Mouse (Mus musculus) embryonic facial prominence, embryonic 10.5 days (tissue): ENCODE measurements around the gene Txlna. TPM values are rescaled to one million over a fixed set of nuclear protein-coding genes. Genes with fewer than 3 reads are reported as not detected.

Experiments
- DNase-seq: peaks from one replicate; pipeline ENCODE4 v3.0.0-alpha.2; 2017; ENCODE audit warnings: low spot score
- H3K27ac ChIP-seq: fragments of 300-500 bp; sonication (generic); replicated peaks from 2 replicates; pipeline ENCODE4 v1.5.1; 2016; ENCODE audit warnings: mild to moderate bottlenecking
- H3K27me3 ChIP-seq: fragments of 300-500 bp; sonication (generic); replicated peaks from 2 replicates; pipeline ENCODE4 v1.6.1; 2016; ENCODE audit warnings: low read depth, mild to moderate bottlenecking; ENCODE audit not compliant: poor library complexity, severe bottlenecking
- H3K36me3 ChIP-seq: fragments of 300-500 bp; sonication (generic); replicated peaks from 2 replicates; pipeline ENCODE4 v1.6.1; 2016; ENCODE audit warnings: mild to moderate bottlenecking, moderate library complexity
- H3K4me1 ChIP-seq: fragments of 300-500 bp; sonication (generic); 2 replicates; pipeline ENCODE4 v1.6.1; 2016
- H3K4me3 ChIP-seq: fragments of 300-500 bp; sonication (generic); 2 replicates; pipeline ENCODE4 v1.5.1; 2016; ENCODE audit warnings: mild to moderate bottlenecking, moderate library complexity
- H3K9me3 ChIP-seq: fragments of 300-500 bp; sonication (generic); 2 replicates; pipeline ENCODE4 v1.6.1; 2016; ENCODE audit warnings: mild to moderate bottlenecking
- WGBS: fragments of 180-500 bp; shearing (Covaris S2); methylation state at CpG from one replicate; pipeline ENCODE4 v1.1.7; 2016; 5-methylcytosine and 5-hydroxymethylcytosine counted together
- polyA plus RNA-seq: library from polyadenylated mRNA; unstranded; fragments of >200 nt; fragmentation: Nextera tagmentation; extraction: Ambion mirVana; gene quantifications from 2 replicates; pipeline ENCODE4 v1.2.1, GENCODE M21; 2016

Txlna gene
- polyA plus RNA-seq, 1 experiment from 2014 or later = 117 TPM

DNA sequence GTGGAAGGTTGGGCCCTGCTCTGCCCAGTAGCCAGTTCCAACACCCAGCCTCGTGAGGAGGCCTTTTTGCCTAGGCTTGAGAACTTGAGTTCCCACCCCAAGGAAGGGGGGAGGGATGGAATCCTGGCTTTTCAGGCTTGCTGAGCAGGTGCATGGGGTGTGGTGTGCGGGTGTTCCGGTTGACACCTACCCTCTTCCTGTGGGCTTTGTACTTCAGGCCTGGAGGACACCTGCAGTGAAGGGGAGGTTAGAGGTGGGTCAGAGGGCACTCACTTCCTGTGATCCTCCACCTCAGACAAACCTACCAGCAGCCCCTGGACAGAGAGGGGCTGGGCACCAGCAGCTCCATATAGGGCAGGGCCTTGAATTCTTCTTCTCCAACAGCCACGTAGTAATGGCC, 30.8 kb downstream of the Txlna start:
- no peak overlapping the region for H3K27ac ChIP-seq
- WGBS = 82% methylated on average over 4 of the region's 4 CpGs

DNA sequence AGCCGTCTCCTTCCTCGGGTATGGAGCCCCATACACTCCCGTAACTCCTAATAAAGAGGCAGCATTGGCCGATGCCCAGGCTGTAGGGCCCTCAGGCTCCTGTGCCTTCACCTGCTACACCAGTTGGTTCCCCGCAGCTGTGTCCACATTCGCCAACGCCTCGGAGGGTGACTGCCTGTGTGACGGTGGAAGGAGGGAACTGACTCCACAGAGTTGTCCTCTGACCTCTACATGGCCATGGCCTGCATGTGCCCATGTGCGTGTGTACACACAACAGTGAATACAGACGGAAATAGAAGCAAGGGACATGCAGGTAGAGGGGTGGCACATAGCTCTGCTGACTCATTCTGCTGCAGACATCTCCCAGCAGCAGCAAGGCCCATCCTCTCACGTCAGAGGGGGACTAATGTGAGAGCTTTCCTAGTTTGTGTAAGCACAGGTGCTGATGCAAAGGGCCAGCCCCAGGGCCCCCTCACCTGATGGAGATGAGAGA, 31.7 kb downstream of the Txlna start:
- Histone ChIP-seq H3K36me3 (peaks cover 63% of the 10 kb centered on the region), H3K4me3 (no peak overlapping the region), H3K27ac (no peak overlapping the region), H3K27me3 (no peaks in the 10 kb centered on the region), H3K4me1 (peaks cover 9% of the 10 kb centered on the region), H3K9me3 (no peaks in the 10 kb centered on the region)
- no peak for DNase-seq
- 84% methylated on average over 12 of the region's 12 CpGs for WGBS

More for the DNA sequence above, 30.8 kb downstream of the Txlna start:
- H3K4me1 ChIP-seq = peaks cover 9% of the 10 kb centered on the region
- H3K36me3 ChIP-seq = peaks cover 58% of the 10 kb centered on the region
- H3K4me3 ChIP-seq = no peak overlapping the region
- no peaks in the 10 kb centered on the region for H3K9me3 ChIP-seq
- no peaks in the 10 kb centered on the region for H3K27me3 ChIP-seq
- DNase-seq = no peak

DNA sequence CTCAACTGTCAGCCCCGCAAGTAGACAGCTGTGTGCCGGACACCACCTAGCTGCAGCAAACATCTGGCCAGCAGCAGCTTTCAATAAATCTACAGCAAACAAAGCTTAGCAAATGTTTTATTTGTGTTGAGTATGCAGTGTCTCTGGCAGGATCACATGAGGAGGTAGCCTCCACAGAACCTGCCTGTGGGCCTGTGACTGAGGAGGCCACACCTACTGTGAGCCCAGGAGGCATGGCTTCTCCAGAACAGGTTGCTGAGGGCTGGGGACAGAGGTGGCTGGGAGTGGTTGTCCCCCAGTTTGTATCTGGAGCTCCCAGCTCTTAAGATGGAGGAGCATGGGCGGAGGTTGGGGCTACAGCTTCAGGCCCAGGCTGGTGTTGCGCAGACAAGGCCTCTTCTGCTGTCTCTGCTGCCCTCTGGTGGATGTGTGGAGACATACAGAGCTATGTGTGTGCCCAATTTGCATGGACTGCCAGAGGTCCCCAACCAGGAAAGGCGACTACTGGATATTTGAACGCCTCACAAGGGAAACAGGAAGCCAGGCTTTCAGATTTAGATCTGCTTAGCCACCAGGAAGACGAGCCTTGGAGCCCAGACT, 32.3 kb downstream of the Txlna start:
- H3K9me3 ChIP-seq = no peaks in the 10 kb centered on the region
- DNase-seq = peak; percentile 84
- peaks cover 9% of the 10 kb centered on the region for H3K4me1 ChIP-seq
- no peaks in the 10 kb centered on the region for H3K27me3 ChIP-seq
- 42% methylated on average over 7 of the region's 7 CpGs for WGBS
- no peak overlapping the region for H3K4me3 ChIP-seq
- H3K36me3 ChIP-seq = peaks cover 70% of the 10 kb centered on the region
- H3K27ac ChIP-seq = no peak overlapping the region

DNA sequence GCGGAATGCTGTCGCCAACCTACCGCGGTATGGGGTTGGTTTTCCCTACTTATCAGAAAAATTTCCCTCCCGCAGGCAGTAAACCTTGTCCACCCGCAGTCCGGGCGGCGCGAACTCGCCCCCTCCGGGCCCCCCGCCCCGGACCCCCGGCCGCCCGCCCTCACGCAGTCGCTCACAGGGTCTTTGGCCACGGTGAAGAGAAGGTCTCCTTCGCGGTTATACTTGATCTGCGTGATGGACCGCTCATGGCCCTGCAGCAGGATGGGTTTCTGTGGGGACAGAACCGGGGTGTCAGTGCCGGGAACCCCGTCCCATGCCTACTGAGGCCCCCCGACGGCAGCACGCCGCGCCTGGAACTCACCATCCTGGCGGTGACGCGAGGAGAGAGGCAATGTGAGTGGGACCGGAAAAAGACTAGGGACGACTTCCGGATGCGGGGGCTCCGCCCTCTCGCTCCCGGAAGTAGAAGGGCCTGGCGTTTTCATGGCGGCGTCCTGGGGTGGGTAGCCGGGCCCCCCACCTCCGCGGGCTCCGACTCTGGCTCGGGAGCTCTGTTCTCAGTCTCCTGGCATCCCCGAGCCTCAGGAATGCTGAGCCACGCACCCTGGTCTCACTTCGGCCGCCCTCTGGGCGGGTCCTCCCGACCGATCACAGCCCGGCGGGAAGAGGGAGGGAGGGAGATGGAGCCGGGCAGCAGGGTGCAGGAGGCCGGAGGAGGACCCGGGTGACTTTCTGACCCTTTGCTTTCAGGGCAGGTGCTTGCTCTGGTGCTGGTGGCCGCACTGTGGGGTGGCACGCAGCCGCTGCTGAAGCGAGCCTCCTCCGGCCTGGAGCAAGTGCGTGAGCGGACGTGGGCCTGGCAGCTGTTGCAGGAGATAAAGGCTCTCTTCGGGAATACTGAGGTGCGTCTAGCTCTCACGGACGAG, 40.4 kb downstream of the Txlna start, which contains the start of the genes Eif3i and Tmem234:
Gene Eif3i (minus strand): TSS at position 416 of the 926 bp plus-strand sequence.
Gene Tmem234 (plus strand): TSS at position 436 of the 926 bp plus-strand sequence.
- under 1% methylated on average over 74 of the region's 74 CpGs for WGBS
- peaks cover 76% of the 10 kb centered on the region for H3K36me3 ChIP-seq
- H3K9me3 ChIP-seq = no peaks in the 10 kb centered on the region
- H3K27ac ChIP-seq = peak within 1 kb of the TSS; percentile 94
- peak within 1 kb of the TSS; percentile 99 for H3K4me3 ChIP-seq
- DNase-seq = peak; percentile 90
- H3K27me3 ChIP-seq = no peaks in the 10 kb centered on the region
- H3K4me1 ChIP-seq = peaks cover 30% of the 10 kb centered on the region

DNA sequence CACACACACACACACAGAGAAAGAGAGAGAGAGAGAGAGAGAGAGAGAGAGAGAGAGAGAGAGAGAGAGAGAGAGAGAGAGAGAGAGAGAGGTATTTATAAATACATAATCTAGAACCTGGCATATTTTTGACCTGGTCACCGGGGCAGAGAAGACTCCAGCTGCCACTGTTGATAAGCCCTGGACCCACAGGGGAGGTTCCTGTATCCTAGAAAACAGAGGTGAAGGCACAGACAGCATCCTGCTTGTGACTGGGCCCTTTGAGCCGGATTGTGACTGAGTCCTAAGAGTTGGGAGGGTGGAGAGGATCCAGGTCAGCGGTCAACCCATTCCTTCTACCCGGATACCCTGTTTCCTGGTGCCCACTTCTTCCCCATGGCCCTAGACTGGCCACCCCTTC, 52.0 kb downstream of the Txlna start:
- no peak for DNase-seq
- peaks cover 41% of the 10 kb centered on the region for H3K36me3 ChIP-seq
- H3K4me3 ChIP-seq = no peak overlapping the region
- H3K9me3 ChIP-seq = no peaks in the 10 kb centered on the region
- H3K4me1 ChIP-seq = peaks cover 19% of the 10 kb centered on the region
- 72% methylated on average over 4 of the region's 4 CpGs for WGBS
- no peaks in the 10 kb centered on the region for H3K27me3 ChIP-seq
- H3K27ac ChIP-seq = no peak overlapping the region

DNA sequence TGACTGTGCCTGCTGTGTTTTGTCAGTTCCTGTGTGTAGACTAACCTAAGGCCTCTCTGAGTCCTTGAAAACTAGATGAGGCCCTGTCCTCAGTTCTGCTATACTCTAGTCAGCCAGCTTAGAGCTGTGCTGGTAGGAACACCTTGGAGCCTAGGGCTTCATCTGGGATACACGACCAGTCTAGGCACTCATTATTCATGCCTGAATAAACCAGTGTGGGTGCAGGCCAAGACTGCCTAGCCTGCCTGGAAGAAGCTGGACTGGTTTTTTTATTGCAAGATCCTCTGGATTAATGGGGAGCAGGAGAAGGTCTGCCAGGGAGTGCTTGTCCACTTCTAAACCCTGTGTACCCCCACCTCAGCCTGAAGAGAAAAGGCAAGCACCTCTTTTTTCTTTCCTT, 53.9 kb downstream of the Txlna start:
- H3K27ac ChIP-seq = no peak overlapping the region
- no peak for DNase-seq
- peaks cover 19% of the 10 kb centered on the region for H3K4me1 ChIP-seq
- WGBS = 52% methylated on average over 1 of the region's 1 CpGs
- H3K4me3 ChIP-seq = no peak overlapping the region
- peaks cover 22% of the 10 kb centered on the region for H3K36me3 ChIP-seq
- no peaks in the 10 kb centered on the region for H3K9me3 ChIP-seq
- H3K27me3 ChIP-seq = no peaks in the 10 kb centered on the region

DNA sequence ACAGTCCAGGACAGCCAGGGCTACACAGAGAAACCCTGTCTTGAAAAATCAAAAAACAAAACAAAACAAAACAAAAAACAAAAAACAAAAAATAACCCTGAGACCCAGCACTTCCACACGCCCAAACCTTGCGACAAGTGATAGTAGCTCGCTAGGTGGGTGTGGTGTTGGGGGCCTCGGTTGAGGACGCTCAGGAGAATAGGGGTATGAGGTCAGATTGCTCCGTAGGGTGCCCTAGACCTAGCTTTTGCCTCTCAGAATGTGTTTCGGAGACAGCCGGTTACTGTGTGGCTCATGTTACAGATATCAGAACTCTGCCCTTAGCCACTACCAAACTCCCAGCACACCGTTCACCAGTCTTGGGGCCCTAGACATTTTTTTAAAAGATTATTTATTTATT, 55.1 kb downstream of the Txlna start:
- no peaks in the 10 kb centered on the region for H3K27me3 ChIP-seq
- 71% methylated on average over 9 of the region's 9 CpGs for WGBS
- no peak for DNase-seq
- H3K4me3 ChIP-seq = peak overlapping the region; percentile 65
- peaks cover 19% of the 10 kb centered on the region for H3K4me1 ChIP-seq
- peaks cover 10% of the 10 kb centered on the region for H3K36me3 ChIP-seq
- no peaks in the 10 kb centered on the region for H3K9me3 ChIP-seq
- H3K27ac ChIP-seq = 0 out of 2 replicates have a peak overlapping the region, but pooled peaks have one; percentile 78

DNA sequence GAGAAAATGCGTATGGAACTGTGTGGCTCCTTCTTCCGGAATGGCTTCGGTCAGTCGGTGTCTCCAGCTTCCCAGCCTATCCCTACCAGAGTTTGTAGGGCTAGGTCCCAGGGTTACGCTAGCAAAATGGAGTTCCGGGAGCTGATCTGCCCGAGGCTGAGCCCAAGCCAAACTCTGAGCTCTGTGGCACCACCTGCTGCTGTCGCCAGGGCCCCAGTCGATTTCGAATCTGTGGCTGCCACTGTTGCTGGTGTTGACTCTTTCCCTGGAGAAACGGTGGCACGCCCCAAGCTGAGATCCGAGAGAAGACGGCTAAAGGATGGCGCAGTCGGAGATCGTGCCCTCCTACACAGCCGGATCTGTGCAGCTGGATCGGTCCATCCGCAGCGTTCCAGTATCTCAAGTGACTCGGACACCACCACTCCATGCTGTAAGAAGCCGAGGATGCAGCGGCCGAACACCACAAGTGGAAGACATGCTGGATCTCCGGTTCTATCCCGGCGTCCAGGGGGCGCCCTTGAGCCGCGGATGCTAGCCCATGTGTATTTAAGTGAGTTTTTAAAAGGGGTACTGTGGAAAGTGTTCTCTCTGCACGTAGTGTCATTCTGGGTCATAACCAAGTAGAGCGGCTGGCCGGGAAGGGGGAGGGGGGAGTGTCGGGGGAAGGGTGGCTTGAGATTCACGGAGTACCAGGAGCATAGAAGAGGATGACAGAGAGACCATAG, 55.8 kb downstream of the Txlna start:
- 2% methylated on average over 36 of the region's 36 CpGs for WGBS
- H3K27me3 ChIP-seq = no peaks in the 10 kb centered on the region
- H3K36me3 ChIP-seq = peaks cover 3% of the 10 kb centered on the region; the same call in 1 of the 2 replicates
- peak overlapping the region; percentile 65 for H3K4me3 ChIP-seq
- peak; percentile 88 for DNase-seq
- H3K27ac ChIP-seq = peak overlapping the region; percentile 78
- peaks cover 19% of the 10 kb centered on the region for H3K4me1 ChIP-seq
- H3K9me3 ChIP-seq = no peaks in the 10 kb centered on the region

DNA sequence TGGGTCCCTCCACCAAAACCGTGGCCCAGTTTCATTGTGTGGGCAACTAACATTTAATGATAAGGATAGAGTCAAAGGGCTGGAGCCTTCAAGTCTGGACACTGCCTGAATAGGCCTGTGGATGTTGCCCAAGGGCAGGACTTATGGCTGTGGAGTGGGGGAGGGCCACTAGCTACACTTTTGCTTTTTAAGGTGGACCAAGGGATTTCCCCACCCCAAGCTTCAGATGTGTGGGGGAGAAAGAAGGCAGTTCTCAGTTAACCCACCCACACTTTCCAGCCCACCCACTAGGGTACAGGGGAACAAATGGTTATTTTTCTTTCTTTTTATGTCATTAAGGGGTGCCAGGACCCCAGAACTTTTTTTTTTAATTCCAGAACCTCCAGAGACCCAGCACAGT, 56.5 kb downstream of the Txlna start:
- Histone ChIP-seq H3K27ac (peak overlapping the region; percentile 78), H3K27me3 (no peaks in the 10 kb centered on the region), H3K4me3 (peak overlapping the region; percentile 65), H3K4me1 (peaks cover 19% of the 10 kb centered on the region), H3K9me3 (no peaks in the 10 kb centered on the region), H3K36me3 (no peaks in the 10 kb centered on the region)
- WGBS = 59% methylated on average over 1 of the region's 1 CpGs
- DNase-seq = no peak

DNA sequence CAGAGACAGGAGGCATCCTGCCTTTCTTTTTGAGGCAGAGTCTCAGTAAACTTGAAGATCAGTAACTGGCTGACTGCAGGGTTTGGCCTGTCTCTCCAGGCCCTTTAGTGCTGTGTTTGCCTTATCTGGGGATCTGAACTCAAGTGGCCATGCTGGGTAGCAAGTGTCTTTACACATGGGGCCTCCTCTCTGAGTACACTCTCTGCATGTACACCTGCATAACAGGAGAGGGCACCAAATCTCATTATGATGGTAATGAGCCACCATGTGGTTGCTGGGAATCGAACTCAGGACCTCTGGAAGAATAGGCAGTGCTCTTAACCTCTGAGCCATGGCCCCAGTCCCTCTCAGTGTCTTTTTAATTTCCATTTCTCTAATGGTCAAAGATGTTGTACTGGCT, 58.6 kb downstream of the Txlna start:
- Histone ChIP-seq H3K4me3 (no peak overlapping the region), H3K9me3 (no peaks in the 10 kb centered on the region), H3K27me3 (0 out of 2 replicates have a peak, but pooled peaks cover 4% of the 10 kb centered on the region), H3K27ac (no peak overlapping the region), H3K36me3 (no peaks in the 10 kb centered on the region), H3K4me1 (peaks cover 19% of the 10 kb centered on the region)
- DNase-seq = no peak
- 91% methylated on average over 1 of the region's 1 CpGs for WGBS

DNA sequence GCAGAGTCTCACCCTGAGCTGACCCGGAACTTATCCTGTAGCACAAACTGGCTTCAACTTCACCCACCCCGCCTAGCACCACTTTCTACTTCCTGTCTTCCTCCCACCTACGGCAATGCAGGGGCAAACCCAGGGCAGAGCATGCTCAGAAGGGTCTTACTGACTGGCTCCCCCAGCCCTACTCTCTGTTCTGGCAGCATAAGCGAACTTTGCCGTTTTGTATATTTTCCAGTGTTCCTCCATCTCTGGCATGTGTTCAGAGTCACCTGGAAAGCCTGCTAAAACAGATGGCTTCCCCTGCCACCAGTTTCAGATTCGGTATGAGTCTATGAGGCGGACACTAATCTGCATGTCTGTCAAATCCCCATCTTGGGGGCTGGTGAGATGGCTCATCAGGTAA, 60.5 kb downstream of the Txlna start:
- H3K27me3 ChIP-seq = peaks cover 10% of the 10 kb centered on the region; the same call in 1 of the 2 replicates
- 82% methylated on average over 7 of the region's 7 CpGs for WGBS
- peaks cover 22% of the 10 kb centered on the region for H3K4me1 ChIP-seq
- H3K9me3 ChIP-seq = no peaks in the 10 kb centered on the region
- no peak for DNase-seq
- no peak overlapping the region; the same call in 1 of the 2 replicates for H3K27ac ChIP-seq
- H3K4me3 ChIP-seq = no peak overlapping the region
- H3K36me3 ChIP-seq = no peaks in the 10 kb centered on the region

DNA sequence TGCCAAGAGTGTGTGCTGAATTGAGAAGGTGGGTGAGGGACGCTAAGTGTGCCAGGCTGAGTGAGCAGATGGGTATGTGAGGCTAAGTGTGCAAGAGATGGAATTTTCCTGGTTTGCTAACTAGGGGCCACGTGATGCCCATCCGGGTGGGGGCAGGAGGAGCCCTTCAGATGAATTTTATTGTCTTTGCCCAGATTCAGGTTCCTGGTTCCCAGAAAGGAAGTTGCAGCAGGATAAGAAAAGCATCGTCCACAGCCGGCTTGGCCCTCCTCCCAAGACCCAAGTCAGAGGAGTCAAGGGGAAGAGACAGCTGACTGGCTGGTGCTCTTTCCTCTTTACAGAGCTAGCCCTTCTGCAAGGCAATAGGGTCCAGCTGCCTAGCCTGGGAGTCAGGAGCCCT, 62.4 kb downstream of the Txlna start, which contains the start of gene Fam167b:
Gene Fam167b (minus strand): TSS at position 84 of the 400 bp plus-strand sequence.
- peaks cover 10% of the 10 kb centered on the region; the same call in 1 of the 2 replicates for H3K27me3 ChIP-seq
- no peak within 1 kb of the TSS for H3K27ac ChIP-seq
- H3K4me1 ChIP-seq = peaks cover 13% of the 10 kb centered on the region
- H3K9me3 ChIP-seq = no peaks in the 10 kb centered on the region
- no peaks in the 10 kb centered on the region for H3K36me3 ChIP-seq
- no peak for DNase-seq
- 84% methylated on average over 5 of the region's 5 CpGs for WGBS
- peak within 1 kb of the TSS; percentile 23; the same call in 1 of the 2 replicates for H3K4me3 ChIP-seq
